Mouse (Mus musculus) telencephalon, adult 2 months (tissue): ENCODE data around the gene Il11ra1.
A peak's percentile ranks its signal among the peaks of the same experiment; 100 is the strongest.

Experiments used
- DNase-seq: peaks from one replicate; pipeline ENCODE4 v3.0.0-alpha.2; 2011; ENCODE audit warnings: low read depth, low spot score

The Il11ra1 gene

GRCm38 (mm10) chr4:41710229-41710628, 10.4 kb downstream of the Il11ra1 start:
- DNase-seq = no peak

DNA sequence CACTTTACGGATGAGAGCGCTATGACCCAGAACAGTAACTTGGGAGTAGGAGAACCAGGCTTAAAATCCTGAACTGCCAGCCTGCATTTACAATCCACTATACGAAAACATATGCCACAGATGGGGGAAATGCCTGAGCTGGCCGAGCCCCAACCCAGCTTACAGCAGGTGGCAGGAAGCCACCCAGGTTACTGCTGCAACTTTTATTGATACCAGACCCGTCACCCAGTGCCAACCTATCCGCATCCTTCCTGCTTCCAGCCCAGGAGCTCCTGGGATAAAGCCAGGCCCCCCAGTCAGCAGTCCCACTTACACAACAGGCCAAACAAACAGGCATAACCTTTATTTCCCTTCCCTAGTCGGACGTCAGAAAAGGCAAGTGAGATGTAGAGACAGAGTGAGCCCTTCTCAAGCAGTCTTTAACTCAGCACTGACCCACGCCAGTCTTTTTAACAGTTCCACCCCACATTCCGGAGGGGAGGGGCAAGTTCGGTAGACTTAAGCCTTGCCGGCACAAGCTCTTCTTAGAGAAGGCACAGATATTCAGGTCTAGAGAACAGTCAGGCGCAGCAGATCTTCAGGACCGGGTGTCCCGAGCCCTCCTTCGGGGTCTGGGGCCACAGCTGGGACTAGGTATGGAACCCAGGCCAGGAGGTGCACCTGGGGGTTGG, 12.1 kb downstream of the Il11ra1 start:
- DNase-seq = no peak

DNA sequence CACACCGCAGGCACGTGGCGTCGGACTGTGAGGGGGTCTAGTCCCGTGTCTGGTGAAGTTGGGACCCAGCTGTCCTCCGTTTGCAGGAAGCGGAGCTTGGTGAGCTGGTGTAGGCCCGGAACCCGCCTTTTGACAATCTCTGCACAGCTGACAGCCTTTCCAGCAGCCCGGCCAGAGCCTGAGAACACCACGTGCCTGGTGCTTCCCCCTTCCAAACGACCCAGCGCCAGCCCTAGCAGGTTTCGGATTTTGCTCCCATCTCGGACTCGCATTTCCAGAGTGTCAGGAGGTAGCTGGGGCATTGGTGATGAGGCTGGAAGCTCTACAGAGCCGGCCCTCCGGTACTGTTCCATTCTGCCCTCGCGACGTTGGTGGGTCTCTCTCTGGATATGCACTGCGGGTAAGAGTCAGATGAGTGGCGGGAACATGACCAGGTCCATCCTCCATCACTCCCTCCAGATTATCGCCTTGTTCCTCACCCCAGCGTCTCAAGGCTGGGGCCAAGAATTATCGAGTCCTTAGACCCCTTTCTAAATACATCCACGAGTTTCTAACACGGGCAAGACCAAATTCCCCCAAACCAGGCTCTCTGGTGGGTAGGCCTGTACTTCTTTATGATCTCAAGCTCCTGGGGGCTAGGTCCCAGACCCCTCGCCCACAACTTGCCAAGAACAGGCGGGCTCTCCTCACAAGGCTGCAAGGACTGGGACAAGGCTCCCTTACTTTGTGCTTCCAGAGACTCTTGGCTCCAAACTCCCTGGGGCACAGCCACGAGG, 12.8 kb downstream of the Il11ra1 start:
- no peak for DNase-seq

DNA sequence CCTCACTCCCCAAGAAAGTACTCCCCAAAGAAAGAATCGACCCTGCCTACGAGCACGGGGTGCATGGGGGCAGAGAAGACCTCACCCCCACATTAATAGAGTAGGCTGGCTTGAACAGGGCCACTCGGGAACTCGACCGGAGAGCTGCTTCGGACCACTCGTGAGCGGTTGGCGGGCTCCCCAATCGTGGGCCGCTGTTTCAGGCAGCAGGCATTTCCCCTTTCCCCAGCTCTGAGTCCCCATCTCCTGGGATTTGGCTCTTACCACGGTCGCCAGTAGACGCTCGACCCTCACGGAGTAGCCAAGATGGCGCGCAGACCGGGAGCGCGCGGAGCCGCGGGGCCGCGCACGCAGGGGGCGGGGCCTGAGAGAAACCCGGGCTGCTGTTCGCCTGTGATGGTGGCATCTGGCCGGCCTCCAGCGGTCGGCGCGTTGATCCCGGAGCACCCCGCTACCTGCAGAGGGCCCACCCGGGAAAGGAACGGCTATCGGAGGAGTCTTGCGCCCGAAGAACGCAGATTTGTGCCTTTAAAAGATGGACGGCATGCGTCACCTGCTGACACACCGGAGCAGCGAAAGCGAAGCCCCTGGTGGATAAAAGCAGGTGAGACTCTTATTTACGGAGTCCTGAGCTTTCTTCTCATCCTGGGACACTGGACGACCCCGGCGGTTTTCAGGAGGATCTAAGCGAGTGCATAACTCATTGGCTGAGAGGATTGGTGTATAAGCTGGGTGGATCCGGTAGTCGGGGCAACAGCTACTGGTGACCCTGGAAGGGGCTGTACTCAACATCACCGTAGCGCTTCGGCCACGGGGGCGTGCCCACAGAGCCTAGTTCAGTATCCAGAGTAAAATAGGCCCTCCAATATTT, 13.6 kb downstream of the Il11ra1 start, which contains the start of gene Rpp25l:
TSS of gene Rpp25l (minus strand) at position 338 of the 871 bp plus-strand sequence.
- no peak for DNase-seq

DNA sequence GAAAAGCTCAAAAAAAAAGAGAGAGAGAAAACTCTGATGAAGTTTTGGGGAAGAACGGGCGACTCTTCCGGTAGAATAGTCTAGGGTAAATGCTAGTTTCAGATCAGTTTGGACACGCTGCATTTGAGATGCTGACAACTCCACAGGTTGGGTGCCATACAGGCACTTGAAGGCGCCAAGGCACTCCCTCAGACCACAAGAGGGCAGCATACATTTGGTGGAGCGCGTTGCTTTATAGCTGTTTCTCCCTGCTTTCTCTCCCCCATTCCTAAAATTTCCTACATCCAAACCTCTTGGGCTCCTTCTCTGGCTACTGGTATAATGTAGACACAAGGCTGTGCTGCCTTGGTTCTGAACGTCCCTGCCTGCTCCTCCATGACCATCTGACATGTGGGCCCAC, 14.5 kb downstream of the Il11ra1 start:
- DNase-seq = no peak

- DNase-seq = no peak
Measured at GRCm38 (mm10) chr4:41715082-41715481, 15.3 kb downstream of the Il11ra1 start.

DNA sequence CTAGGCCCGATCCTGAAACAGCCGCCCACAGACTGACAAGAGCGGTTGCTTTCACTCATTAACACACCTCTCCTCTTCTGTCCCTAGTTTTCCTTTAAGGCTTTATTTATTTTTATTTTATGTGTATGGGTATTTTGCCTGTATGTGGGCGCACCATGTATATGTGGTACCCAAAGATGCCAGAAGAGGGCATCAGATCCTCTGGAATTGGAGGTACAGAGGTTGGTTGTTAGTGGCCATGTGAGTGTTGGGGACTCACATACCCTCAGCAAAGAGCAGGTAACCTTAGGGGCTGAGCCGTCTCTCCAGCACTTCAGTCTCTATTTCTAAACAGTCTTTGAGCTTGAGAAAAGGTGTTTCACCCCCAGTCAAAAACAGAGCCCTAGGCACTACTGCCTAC, 15.8 kb downstream of the Il11ra1 start:
- no peak for DNase-seq

DNA sequence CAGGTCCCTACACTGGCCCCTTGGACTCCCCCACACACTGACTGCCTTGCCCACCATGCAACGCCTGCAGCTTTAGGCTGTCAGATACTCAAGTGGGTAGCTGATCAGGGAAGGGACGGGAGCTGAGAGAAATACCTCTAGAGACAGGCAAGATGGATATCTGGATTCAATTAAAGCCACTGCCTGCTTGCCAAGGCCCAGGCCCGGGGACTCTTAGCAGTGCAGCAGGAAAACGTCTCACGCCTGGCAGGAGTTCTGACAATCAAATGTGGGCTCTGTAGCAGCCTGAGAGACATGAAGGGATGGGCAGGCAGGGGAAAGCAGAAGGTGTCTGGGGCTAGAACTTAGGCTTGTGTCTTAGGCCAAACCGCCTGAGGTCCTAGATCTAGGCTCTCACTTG, 17.0 kb downstream of the Il11ra1 start:
- no peak for DNase-seq

DNA sequence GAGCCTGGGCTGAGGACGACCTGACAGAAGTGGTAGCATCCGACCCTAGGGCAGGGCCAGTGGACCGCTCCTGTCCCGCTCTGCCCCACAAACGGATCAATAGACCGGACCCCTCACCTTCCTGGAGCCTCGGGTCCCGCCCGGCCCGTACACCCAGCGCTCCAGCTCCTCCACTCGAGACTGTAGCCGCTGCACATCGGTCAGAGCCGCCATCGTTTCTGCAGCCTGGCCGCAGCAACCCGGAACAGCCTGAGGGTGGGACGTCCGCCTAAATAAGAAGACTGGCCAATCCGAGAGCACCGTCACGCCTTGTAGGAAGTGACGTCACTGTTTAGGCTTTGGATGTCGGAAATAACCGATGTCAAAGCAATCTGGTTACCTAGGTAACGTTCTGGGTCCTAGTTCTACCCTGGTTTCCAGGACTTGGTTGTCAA, 23.1 kb downstream of the Il11ra1 start, which contains the start of gene Dctn3:
TSS of gene Dctn3 (minus strand) at position 253 of the 434 bp plus-strand sequence.
- peak; percentile 98 for DNase-seq

DNA sequence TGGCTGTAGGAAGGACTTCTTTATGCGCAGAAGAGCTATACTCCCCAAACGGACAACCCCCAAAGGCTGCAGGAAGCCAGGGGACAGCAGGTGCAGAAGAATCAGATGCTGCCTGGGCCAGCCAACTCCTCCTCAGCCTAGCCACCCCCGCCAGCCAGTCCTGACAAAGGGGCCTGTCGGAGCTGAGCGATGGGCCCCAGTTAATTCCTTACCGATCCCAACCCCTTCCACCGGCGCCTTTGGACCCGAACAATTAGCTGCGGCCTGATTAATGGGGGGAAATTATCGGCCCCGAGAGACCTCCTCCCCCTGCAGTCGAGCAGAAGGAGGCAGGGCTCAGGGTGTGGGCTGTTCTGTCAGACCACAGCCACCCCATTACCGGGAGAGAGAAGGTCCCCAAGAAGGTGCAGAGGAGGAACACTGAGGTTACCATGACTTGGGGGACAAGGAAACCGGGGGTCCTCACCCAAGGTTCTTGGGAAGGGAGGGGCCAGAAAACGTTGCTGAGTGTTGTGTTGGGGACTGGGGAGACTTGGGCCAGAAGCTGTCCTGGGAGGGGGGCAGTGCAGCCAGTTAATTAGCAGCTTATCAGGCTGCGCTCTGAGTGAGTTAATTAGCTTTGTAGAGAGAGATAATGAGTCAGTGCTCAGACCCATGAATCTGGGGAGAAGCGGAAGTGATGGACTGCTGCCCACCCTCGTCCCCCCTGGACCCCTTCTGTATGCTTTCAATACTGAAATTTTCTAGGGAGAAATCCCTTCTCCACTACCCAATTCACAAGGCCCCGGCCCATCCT, 27.2 kb downstream of the Il11ra1 start:
- no peak for DNase-seq

DNA sequence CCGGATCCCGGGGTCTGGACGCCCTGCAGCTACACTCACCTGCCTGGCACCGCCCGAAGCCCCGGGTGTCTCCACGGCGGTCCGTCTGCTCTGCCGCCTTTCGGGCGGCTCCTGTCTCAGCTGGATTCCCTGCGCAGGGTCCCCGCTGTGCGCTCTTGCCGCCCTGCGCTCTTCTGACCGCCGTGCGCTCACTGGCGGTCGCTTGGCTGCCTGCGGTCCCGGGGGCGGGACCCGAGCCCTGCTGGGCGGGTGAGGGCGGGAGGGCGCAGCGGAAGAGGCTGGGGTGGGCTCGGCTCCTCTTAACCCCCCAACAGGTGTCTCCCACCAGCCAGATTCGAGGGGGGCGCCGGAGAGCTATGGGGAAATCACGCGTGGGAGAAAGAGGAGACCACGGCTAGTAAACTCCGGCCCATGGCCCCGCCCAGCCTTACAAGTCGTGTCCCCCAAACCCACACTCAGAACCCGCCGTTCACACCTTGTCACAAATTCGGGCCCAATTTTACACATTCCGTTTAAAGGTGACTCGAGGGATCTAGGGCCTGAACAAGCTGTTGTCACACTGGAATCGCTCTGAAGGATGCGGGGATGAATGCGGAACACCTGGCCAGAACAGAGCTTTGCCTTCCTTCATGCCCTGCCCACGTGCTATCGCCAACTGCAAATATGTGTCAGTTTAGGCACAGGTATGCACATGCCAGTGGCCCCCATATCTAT, 31.4 kb downstream of the Il11ra1 start, which contains the start of gene Arid3c:
TSS of gene Arid3c (minus strand) at position 91 of the 714 bp plus-strand sequence.
- DNase-seq = no peak

DNA sequence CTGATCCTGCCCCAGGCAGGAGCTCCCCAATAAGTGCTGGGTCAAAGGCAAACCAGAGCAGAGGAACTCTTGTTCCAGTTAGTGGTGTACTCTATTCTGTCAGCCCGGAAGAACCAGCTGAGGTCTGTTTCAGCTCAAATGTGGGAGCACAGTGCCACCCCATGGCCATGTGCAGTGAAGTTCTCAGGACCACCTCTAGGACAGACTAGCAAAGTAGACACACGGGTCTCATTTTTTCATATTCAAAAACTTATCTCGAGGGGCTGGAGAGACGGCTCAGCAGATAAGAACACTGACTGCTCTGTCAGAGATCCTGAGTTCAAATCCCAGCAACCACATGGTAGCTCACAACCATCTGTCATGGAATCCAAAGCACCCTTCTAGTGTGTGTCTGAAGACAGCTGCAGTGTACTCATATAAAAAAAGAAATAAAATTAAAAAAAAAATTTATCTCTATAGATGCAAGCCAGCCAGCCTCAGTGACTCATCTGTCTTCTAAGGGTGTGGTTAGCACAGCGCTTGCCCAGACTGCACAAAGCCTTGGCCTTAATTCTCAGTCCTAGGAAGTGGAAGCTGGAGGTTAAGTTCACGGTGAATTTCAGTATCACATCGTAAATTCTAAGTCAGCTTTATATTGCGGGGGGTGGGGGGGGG, 37.9 kb downstream of the Il11ra1 start:
- DNase-seq = peak; percentile 59

DNA sequence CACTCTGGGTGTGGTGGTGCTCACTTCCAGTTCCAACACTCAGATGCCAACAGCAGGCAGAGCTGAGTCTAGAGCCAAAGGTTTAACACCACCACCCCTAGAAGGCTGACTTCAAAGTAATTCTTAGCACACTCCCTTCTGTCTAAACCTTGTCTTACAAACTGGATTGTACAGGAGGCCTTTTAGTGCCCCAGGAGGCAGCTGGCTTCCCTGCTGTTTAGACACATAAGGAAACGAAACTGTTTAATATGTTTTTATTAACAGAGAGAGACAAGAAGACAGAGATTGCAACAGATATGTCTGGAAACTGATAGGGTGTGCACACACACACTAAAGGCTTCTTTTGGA, 38.4 kb downstream of the Il11ra1 start:
- no peak for DNase-seq

DNA sequence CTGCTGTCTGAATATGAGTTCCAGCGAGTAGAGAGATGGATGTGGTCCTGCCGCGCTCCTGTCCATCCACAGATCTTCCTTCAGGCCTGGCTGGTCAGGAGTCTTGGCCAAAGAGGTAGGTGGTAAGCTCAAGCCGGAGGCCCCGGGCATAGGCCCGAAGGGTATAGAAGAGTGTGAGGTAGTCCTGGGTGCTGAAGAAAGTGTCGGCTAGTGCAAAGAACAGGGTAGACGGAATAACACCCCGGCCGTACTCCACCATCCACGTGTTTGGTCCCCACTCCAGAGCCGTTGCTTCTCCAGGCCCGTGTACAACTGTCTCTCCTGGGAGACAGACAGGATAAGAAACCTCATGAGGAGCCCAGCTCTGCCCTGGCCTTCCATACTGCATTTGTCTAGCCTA, 39.5 kb downstream of the Il11ra1 start:
- no peak for DNase-seq

DNA sequence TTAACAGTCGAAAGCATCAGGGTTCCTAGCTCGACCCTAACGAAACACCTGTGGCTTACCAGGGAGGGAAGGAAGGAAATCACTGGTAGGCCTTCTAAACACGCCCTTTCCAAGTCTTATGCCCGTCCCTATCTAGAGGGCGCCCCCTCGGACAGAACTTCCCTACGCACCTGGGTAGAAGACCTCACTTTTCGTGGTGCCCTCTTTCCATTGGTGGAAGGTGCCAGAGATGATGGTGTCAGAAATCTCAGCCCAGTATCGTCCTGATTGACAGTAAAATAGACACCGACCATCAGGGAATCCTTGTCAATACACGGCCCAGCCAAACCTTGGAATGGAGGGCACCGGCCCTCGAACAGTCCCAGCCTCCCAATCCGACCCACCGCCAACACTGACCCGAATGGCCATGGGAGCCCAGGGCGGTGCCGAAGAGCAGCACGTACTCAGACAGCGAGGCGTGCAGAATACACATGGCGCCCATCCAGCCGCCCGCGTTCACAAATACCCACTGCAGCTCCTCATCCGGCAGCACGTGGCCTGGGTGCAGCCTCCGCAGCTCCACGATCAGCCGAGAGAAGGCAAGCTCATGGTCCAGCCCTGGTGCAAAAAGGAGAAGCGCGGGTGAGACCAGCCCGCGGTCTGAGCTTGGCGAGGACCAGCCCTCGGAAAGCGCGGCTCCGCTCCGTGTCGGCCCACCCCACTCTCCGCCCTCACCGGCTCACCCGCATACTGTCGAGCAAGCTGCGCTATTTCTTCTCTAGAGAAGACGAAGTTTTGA, 40.8 kb downstream of the Il11ra1 start:
- no peak for DNase-seq

- peak; percentile 97 for DNase-seq
Measured at GRCm38 (mm10) chr4:41741158-41741560, 41.4 kb downstream of the Il11ra1 start.

GRCm38 (mm10) chr4:41744131-41744530, 44.3 kb downstream of the Il11ra1 start:
- DNase-seq = no peak

DNA sequence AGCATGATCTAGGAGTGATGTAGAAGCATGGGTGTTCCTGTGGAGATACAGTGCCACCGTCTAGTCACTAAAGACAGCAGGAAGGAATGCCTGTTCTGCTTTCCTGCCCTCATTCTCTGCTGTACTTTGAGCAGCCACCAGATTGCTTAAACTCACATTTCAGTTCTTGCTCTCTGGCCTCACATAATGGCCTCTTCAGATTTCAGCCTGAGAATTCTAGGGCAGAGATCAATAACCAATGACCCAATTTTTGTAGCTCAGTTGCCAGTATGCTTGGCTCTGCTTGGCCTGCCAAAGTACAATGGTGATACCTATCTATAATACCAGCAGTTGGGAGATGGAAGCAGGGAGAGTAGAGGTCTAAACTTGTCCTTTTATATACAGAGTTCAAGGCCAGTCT, 45.2 kb downstream of the Il11ra1 start:
- no peak for DNase-seq

DNA sequence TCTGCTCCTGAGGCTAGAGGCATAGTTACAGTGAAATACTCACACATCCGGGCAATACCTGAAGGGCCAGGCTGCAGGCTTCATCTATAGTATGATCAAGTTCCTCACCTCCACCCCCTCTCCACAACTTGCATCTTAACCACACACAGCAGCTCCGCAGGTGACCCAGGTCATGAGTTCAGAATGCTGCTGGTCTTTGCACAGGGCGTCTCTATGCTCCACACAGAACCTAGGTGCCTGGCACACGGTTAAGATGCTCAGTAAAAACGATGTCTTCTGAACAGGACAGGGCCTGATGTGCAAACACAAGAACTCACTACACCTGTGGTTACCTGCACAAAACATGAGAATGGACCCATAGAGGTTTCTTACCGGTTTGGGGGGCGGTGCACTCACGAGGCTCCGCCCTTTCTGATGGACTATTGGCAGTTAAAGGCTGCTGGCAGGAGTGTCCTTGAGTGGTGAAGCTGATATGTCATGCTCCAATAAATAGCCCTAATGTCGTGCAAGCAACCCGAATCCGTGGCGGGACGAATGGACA, 55.1 kb downstream of the Il11ra1 start, which contains the start of gene Galt:
TSS of gene Galt (plus strand) at position 432 of the 541 bp plus-strand sequence.
- peak; percentile 42 for DNase-seq
